9 mouse cellular contexts compared by ENCODE assay signal in the genomic region with DNA sequence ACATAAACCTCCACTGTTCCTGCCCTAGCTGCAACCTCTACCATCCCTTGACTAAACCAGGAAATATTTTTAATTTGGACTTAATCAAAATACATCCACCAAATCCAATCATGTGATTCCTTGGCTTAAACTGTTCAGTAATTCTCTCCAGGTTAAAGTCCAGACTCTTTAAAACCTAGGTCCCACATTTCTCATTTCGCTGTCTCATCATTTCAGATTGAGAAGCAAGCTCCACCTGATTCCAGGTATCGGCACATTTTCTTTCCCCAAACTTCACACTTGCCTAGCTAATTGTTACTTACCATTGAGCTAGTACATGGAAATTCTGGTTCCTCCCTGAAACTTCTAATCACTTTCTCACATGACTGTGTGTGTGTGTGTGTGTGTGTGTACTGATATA. TPM values are rescaled to one million over a fixed set of nuclear protein-coding genes. Genes with fewer than 3 reads are reported as not detected.
DNase-seq lines count a peak whose midpoint lies in the region; ATAC-seq and TF ChIP-seq lines count a peak whose summit lies in the region.
"Had no signal": no experiment of that assay in that cellular context is flagged by ENCODE, and none has a peak within 500 bp of the region (broad histone marks: within the 10 kb centered on the region; RNA-seq: fewer than 3 reads in every experiment).

No protein-coding gene starts in this region.

- WGBS in lung, embryonic 14.5 days = 95% methylated on average over 2 of the region's 2 CpGs
- WGBS in lung, adult 2 months = 92% methylated on average over 2 of the region's 2 CpGs
- 99% methylated on average over 2 of the region's 2 CpGs for WGBS in forebrain, embryonic 16.5 days
- 85% methylated on average over 2 of the region's 2 CpGs for WGBS in liver, embryonic 11.5 days
- WGBS in stomach, embryonic 15.5 days = 96% methylated on average over 2 of the region's 2 CpGs

- ATAC-seq in lung, embryonic 14.5 days (ENCODE audit: insufficient read depth) = no peak
- no peak for ATAC-seq in forebrain, embryonic 16.5 days
- ATAC-seq in liver, embryonic 11.5 days (replicated peaks; ENCODE audit: low FRiP score) = no peak
- no peak for ATAC-seq in stomach, embryonic 15.5 days (ENCODE audit: insufficient read depth, low FRiP score, low read depth)

- no peak overlapping the region for H3K9ac ChIP-seq in lung, embryonic 14.5 days
- H3K9ac ChIP-seq in forebrain, embryonic 16.5 days (replicated peaks; ENCODE audit: low read depth, low read length) = no peak overlapping the region
- no peak overlapping the region for H3K9ac ChIP-seq in liver, embryonic 11.5 days (ENCODE audit: low read depth, low read length)
- H3K9ac ChIP-seq in stomach, embryonic 15.5 days = no peak overlapping the region

- H3K36me3 ChIP-seq in lung, embryonic 14.5 days (ENCODE audit: insufficient read depth) = peaks cover 54% of the 10 kb centered on the region
- no peaks in the 10 kb centered on the region; the same call in 1 of the 2 replicates for H3K36me3 ChIP-seq in forebrain, embryonic 16.5 days (ENCODE audit: control insufficient read depth, insufficient read depth)
- H3K36me3 ChIP-seq in liver, embryonic 11.5 days (ENCODE audit: control insufficient read depth, insufficient read depth, low read length) = peaks cover 11% of the 10 kb centered on the region
- H3K36me3 ChIP-seq in stomach, embryonic 15.5 days = 0 out of 2 replicates have a peak, but pooled peaks cover 2% of the 10 kb centered on the region

- peaks cover 14% of the 10 kb centered on the region; the same call in 1 of the 2 replicates for H3K4me1 ChIP-seq in lung, embryonic 14.5 days (ENCODE audit: insufficient read depth)
- peaks cover 32% of the 10 kb centered on the region for H3K4me1 ChIP-seq in lung, adult 2 months (ENCODE audit: control insufficient read depth, insufficient read depth, low read length)
- H3K4me1 ChIP-seq in forebrain, embryonic 16.5 days (replicated peaks; ENCODE audit: control insufficient read depth, insufficient read depth, low read length) = peaks cover 38% of the 10 kb centered on the region
- peaks cover 17% of the 10 kb centered on the region for H3K4me1 ChIP-seq in liver, embryonic 11.5 days (replicated peaks; ENCODE audit: control insufficient read depth, insufficient read depth, low read length)
- H3K4me1 ChIP-seq in stomach, embryonic 15.5 days = peaks cover 13% of the 10 kb centered on the region

- H3K9me3 ChIP-seq in lung, embryonic 14.5 days (ENCODE audit: low read depth, low read length) = no peaks in the 10 kb centered on the region
- no peaks in the 10 kb centered on the region for H3K9me3 ChIP-seq in forebrain, embryonic 16.5 days (ENCODE audit: control insufficient read depth, low read length)
- no peaks in the 10 kb centered on the region for H3K9me3 ChIP-seq in liver, embryonic 11.5 days (ENCODE audit: control insufficient read depth, low read length)
- no peaks in the 10 kb centered on the region for H3K9me3 ChIP-seq in stomach, embryonic 15.5 days

- no peaks in the 10 kb centered on the region for H3K27me3 ChIP-seq in lung, embryonic 14.5 days (ENCODE audit: insufficient read depth, low read length)
- no peaks in the 10 kb centered on the region for H3K27me3 ChIP-seq in forebrain, embryonic 16.5 days (replicated peaks; ENCODE audit: control insufficient read depth, insufficient read depth, low read length)
- no peaks in the 10 kb centered on the region for H3K27me3 ChIP-seq in liver, embryonic 11.5 days (replicated peaks; ENCODE audit: control insufficient read depth, insufficient read depth, low read length)
- no peaks in the 10 kb centered on the region for H3K27me3 ChIP-seq in stomach, embryonic 15.5 days (replicated peaks)

- TF ChIP-seq CTCF in lung, embryonic 14.5 days (IDR thresholded peaks at IDR 0.05; ENCODE audit: low read depth) = no peak
- no peak for TF ChIP-seq CTCF in lung, adult 2 months (IDR thresholded peaks at IDR 0.05; ENCODE audit: insufficient read depth, low read length)

- peak overlapping the region; percentile 88 for H3K4me2 ChIP-seq in lung, embryonic 14.5 days
- peak overlapping the region; percentile 87 for H3K4me2 ChIP-seq in forebrain, embryonic 16.5 days (ENCODE audit: low read length)
- peak overlapping the region; percentile 72 for H3K4me2 ChIP-seq in liver, embryonic 11.5 days
- H3K4me2 ChIP-seq in stomach, embryonic 15.5 days = peak overlapping the region; percentile 74

- peak overlapping the region; percentile 86 for H3K4me3 ChIP-seq in lung, embryonic 14.5 days (ENCODE audit: low read depth, low read length)
- no peak overlapping the region for H3K4me3 ChIP-seq in lung, adult 2 months (replicated peaks; ENCODE audit: extremely low read depth, low read depth, low read length)
- no peak overlapping the region for H3K4me3 ChIP-seq in forebrain, embryonic 16.5 days (replicated peaks; ENCODE audit: low read length)
- peak overlapping the region; percentile 87; the same call in 1 of the 2 replicates for H3K4me3 ChIP-seq in liver, embryonic 11.5 days (ENCODE audit: low read depth, low read length)
- H3K4me3 ChIP-seq in stomach, embryonic 15.5 days (replicated peaks) = peak overlapping the region; percentile 88; the same call in 1 of the 2 replicates

- no peak for DNase-seq in lung, embryonic 14.5 days
- no peak for DNase-seq in lung, adult 2 months
- no peak for DNase-seq in liver, embryonic 11.5 days (ENCODE audit: low spot score)
- no peak for DNase-seq in frontal cortex, adult 2 months (ENCODE audit: extremely low spot score in 1 of 2, low spot score in 1 of 2)
- DNase-seq in gastrocnemius, postnatal 25 days = no peak
- DNase-seq in cerebellum, adult 11 months = no peak
- DNase-seq: layer of hippocampus, postnatal 36 days had no signal

- no peak for TF ChIP-seq POLR2A in lung, adult 2 months (IDR thresholded peaks at IDR 0.05; ENCODE audit: borderline replicate concordance, extremely low read depth, low read depth, low read length)

- H3K27ac ChIP-seq in lung, embryonic 14.5 days (ENCODE audit: low read depth) = no peak overlapping the region
- H3K27ac ChIP-seq in forebrain, embryonic 16.5 days (ENCODE audit: low read length) = no peak overlapping the region
- H3K27ac ChIP-seq in liver, embryonic 11.5 days (ENCODE audit: low read depth, low read length) = no peak overlapping the region
- H3K27ac ChIP-seq in stomach, embryonic 15.5 days = no peak overlapping the region

RNA-seq across cellular contexts. Expression of a gene that starts 2.1 kb away (rescaled TPM):
- polyA plus RNA-seq in lung, embryonic 14.5 days (2014; fragmentation: Nextera tagmentation; extraction: Ambion mirVana) = 759 and 786 TPM in 2 replicates
- 536 and 669 TPM in 2 replicates for polyA plus RNA-seq in lung, adult 2 months (2012; rRNA removed)
- 794 and 796 TPM in 2 replicates for polyA plus RNA-seq in forebrain, embryonic 16.5 days (2015; fragmentation: Nextera tagmentation; extraction: Ambion mirVana)
- 449 and 453 TPM in 2 replicates for polyA plus RNA-seq in liver, embryonic 11.5 days (2014; fragmentation: Nextera tagmentation; extraction: Ambion mirVana)
- 731 and 767 TPM in 2 replicates for polyA plus RNA-seq in stomach, embryonic 15.5 days (2015; fragmentation: Nextera tagmentation; extraction: Ambion mirVana)
- polyA plus RNA-seq in frontal cortex, adult 2 months (2012; rRNA removed) = 464 and 487 TPM in 2 replicates
- total RNA-seq in gastrocnemius, postnatal 25 days (2021) = 100 to 1,000 TPM; 175 to 184 TPM

RNA-seq across cellular contexts. Expression of a gene that starts 21.7 kb away (rescaled TPM):
- polyA plus RNA-seq in lung, embryonic 14.5 days (2014; fragmentation: Nextera tagmentation; extraction: Ambion mirVana) = 164 and 168 TPM in 2 replicates
- 1.3 and 2.4 TPM in 2 replicates for polyA plus RNA-seq in lung, adult 2 months (2012; rRNA removed)
- polyA plus RNA-seq in forebrain, embryonic 16.5 days (2015; fragmentation: Nextera tagmentation; extraction: Ambion mirVana) = 127 and 131 TPM in 2 replicates
- polyA plus RNA-seq in liver, embryonic 11.5 days (2014; fragmentation: Nextera tagmentation; extraction: Ambion mirVana) = 185 and 187 TPM in 2 replicates
- polyA plus RNA-seq in stomach, embryonic 15.5 days (2015; fragmentation: Nextera tagmentation; extraction: Ambion mirVana) = 103 and 118 TPM in 2 replicates
- 24.1 and 28.1 TPM in 2 replicates for polyA plus RNA-seq in frontal cortex, adult 2 months (2012; rRNA removed)
- 10 to 100 TPM; 12.4 to 12.8 TPM for total RNA-seq in gastrocnemius, postnatal 25 days (2021)

RNA-seq across cellular contexts. Expression of a gene that starts 35.9 kb away (rescaled TPM):
- polyA plus RNA-seq in lung, embryonic 14.5 days (2014; fragmentation: Nextera tagmentation; extraction: Ambion mirVana) = 1,429 and 1,485 TPM in 2 replicates
- polyA plus RNA-seq in lung, adult 2 months (2012; rRNA removed) = 58.4 and 179 TPM in 2 replicates
- 455 and 488 TPM in 2 replicates for polyA plus RNA-seq in forebrain, embryonic 16.5 days (2015; fragmentation: Nextera tagmentation; extraction: Ambion mirVana)
- polyA plus RNA-seq in liver, embryonic 11.5 days (2014; fragmentation: Nextera tagmentation; extraction: Ambion mirVana) = 1,160 and 1,259 TPM in 2 replicates
- polyA plus RNA-seq in stomach, embryonic 15.5 days (2015; fragmentation: Nextera tagmentation; extraction: Ambion mirVana) = 1,377 and 1,420 TPM in 2 replicates
- polyA plus RNA-seq in frontal cortex, adult 2 months (2012; rRNA removed) = 212 and 256 TPM in 2 replicates
- 100 to 1,000 TPM; 229 to 254 TPM for total RNA-seq in gastrocnemius, postnatal 25 days (2021)

RNA-seq across cellular contexts. Expression of a gene that starts 53.0 kb away (rescaled TPM):
- 2.6 and 3.4 TPM in 2 replicates for polyA plus RNA-seq in lung, embryonic 14.5 days (2014; fragmentation: Nextera tagmentation; extraction: Ambion mirVana)
- polyA plus RNA-seq in lung, adult 2 months (2012; rRNA removed) = 52.9 and 55.0 TPM in 2 replicates
- polyA plus RNA-seq in forebrain, embryonic 16.5 days (2015; fragmentation: Nextera tagmentation; extraction: Ambion mirVana) = 1.9 and 3.6 TPM in 2 replicates
- 2.1 and 4.4 TPM in 2 replicates for polyA plus RNA-seq in liver, embryonic 11.5 days (2014; fragmentation: Nextera tagmentation; extraction: Ambion mirVana)
- polyA plus RNA-seq in stomach, embryonic 15.5 days (2015; fragmentation: Nextera tagmentation; extraction: Ambion mirVana) = 4.2 and 4.5 TPM in 2 replicates
- polyA plus RNA-seq in frontal cortex, adult 2 months (2012; rRNA removed) = 5.4 and 5.9 TPM in 2 replicates
- 1 to 10 TPM; 1.4 to 1.8 TPM for total RNA-seq in gastrocnemius, postnatal 25 days (2021)

RNA-seq across cellular contexts. Expression of a gene that starts 58.8 kb away (rescaled TPM):
- polyA plus RNA-seq in lung, embryonic 14.5 days (2014; fragmentation: Nextera tagmentation; extraction: Ambion mirVana) = 18.0 and 20.7 TPM in 2 replicates
- 6.6 and 8.0 TPM in 2 replicates for polyA plus RNA-seq in lung, adult 2 months (2012; rRNA removed)
- polyA plus RNA-seq in forebrain, embryonic 16.5 days (2015; fragmentation: Nextera tagmentation; extraction: Ambion mirVana) = 24.9 and 27.8 TPM in 2 replicates
- polyA plus RNA-seq in liver, embryonic 11.5 days (2014; fragmentation: Nextera tagmentation; extraction: Ambion mirVana) = 24.2 and 27.4 TPM in 2 replicates
- polyA plus RNA-seq in stomach, embryonic 15.5 days (2015; fragmentation: Nextera tagmentation; extraction: Ambion mirVana) = 23.5 and 24.5 TPM in 2 replicates
- polyA plus RNA-seq in frontal cortex, adult 2 months (2012; rRNA removed) = 18.5 and 19.5 TPM in 2 replicates
- 10 to 100 TPM; 29.1 to 33.9 TPM for total RNA-seq in gastrocnemius, postnatal 25 days (2021)

Comparison
In these comparisons a context has a peak if more than half of its experiments do, and no peak if none do; other contexts are left out.
1. H3K4me3 ChIP-seq: peak in lung, embryonic 14.5 days (single experiment), liver, embryonic 11.5 days (single experiment) and stomach, embryonic 15.5 days (single experiment); none in lung, adult 2 months (single experiment) and forebrain, embryonic 16.5 days (single experiment).
2. Peak in every context shown above with its lines, with median percentiles within 50 percentile points of each other: H3K4me2 ChIP-seq.